24 mouse cellular contexts compared by ENCODE assay signal in genomic region chr11:60955621-60956383, GRCm38 (mm10).
"Had no signal": no experiment of that assay in that cellular context is flagged by ENCODE, and none has a peak within 500 bp of the region (broad histone marks: within the 10 kb centered on the region; RNA-seq: fewer than 3 reads in every experiment).

No protein-coding gene starts in this region.

- H3K4me2 ChIP-seq: heart, embryonic 12.5 days; hindbrain, embryonic 13.5 days; hindbrain, embryonic 15.5 days; kidney, embryonic 15.5 days; limb, embryonic 13.5 days; limb, embryonic 15.5 days; liver, embryonic 12.5 days had no signal

- ATAC-seq: hindbrain, postnatal 0 days; intestine, embryonic 16.5 days; liver, embryonic 12.5 days had no signal

- DNase-seq: gastrocnemius, postnatal 14 days; gastrocnemius, postnatal 36 days; heart, postnatal 10 days; heart, postnatal 36 days; kidney, adult 11 months; kidney, adult 2 months; kidney, adult 9 months; kidney, postnatal 14 days; kidney, postnatal 36 days; layer of hippocampus, adult 9-11 months; layer of hippocampus, postnatal 36 days; left cerebral cortex, postnatal 4 days had no signal

- H3K9me3 ChIP-seq: heart, embryonic 12.5 days; hindbrain, embryonic 13.5 days; hindbrain, embryonic 15.5 days; kidney, embryonic 15.5 days; limb, embryonic 13.5 days; limb, embryonic 15.5 days; liver, embryonic 12.5 days had no signal

- H3K4me3 ChIP-seq: heart, adult 2 months; heart, embryonic 12.5 days; hindbrain, embryonic 13.5 days; hindbrain, embryonic 15.5 days; kidney, embryonic 15.5 days; limb, embryonic 13.5 days; limb, embryonic 15.5 days; liver, embryonic 12.5 days had no signal

- H3K27me3 ChIP-seq: heart, embryonic 12.5 days; hindbrain, embryonic 15.5 days; kidney, embryonic 15.5 days; limb, embryonic 13.5 days; limb, embryonic 15.5 days had no signal

- H3K9ac ChIP-seq: heart, embryonic 12.5 days; hindbrain, embryonic 13.5 days; hindbrain, embryonic 15.5 days; kidney, embryonic 15.5 days; limb, embryonic 13.5 days; limb, embryonic 15.5 days; liver, embryonic 12.5 days; liver, embryonic 14.5 days had no signal

- H3K27ac ChIP-seq: heart, adult 2 months; hindbrain, embryonic 13.5 days; hindbrain, embryonic 15.5 days; hindbrain, postnatal 0 days; kidney, embryonic 15.5 days; kidney, postnatal 0 days; limb, embryonic 13.5 days; limb, embryonic 15.5 days; liver, embryonic 12.5 days; liver, embryonic 14.5 days had no signal
